Mouse (Mus musculus) heart, adult 8-10 months (tissue): Measurements from ENCODE around the gene Col11a2. TPM values are rescaled to one million over a fixed set of nuclear protein-coding genes. Genes with fewer than 3 reads are reported as not detected.
A peak's percentile ranks its signal among the peaks of the same experiment; 100 is the strongest.

Experiments used
- DNase-seq: peaks from one replicate; pipeline ENCODE4 v3.0.0; 2022; ENCODE audit warnings: low spot score
- total RNA-seq, 4 experiments: library from RNA; stranded (reverse); gene quantifications; 2 replicates each; pipeline ENCODE4 v1.2.4; 2022

Col11a2 gene
- total RNA-seq, 4 experiments from 2014 or later: 0.87 to 1.3 (median 1.2) TPM

GRCm38 (mm10) chr17:34047404-34048050 is 8.3 kb downstream of the Col11a2 start:
- no peak for DNase-seq

GRCm38 (mm10) chr17:34057224-34057623 is 18.0 kb downstream of the Col11a2 start:
- DNase-seq: no peak

GRCm38 (mm10) chr17:34068864-34069263 is 29.6 kb downstream of the Col11a2 start:
- no peak for DNase-seq

GRCm38 (mm10) chr17:34072091-34072490 is 32.9 kb downstream of the Col11a2 start:
- DNase-seq: no peak

GRCm38 (mm10) chr17:34075271-34075670 is 36.0 kb downstream of the Col11a2 start:
- peak; percentile 72 for DNase-seq

- peak; percentile 64 for DNase-seq
Measured at GRCm38 (mm10) chr17:34077549-34077948, 38.3 kb downstream of the Col11a2 start.

GRCm38 (mm10) chr17:34078148-34078547 is 38.9 kb downstream of the Col11a2 start:
- no peak for DNase-seq

- no peak for DNase-seq
Measured at GRCm38 (mm10) chr17:34079002-34079401, 39.8 kb downstream of the Col11a2 start.

- DNase-seq: peak; percentile 52
Measured at GRCm38 (mm10) chr17:34079621-34080020, 40.4 kb downstream of the Col11a2 start.

- DNase-seq: no peak
Measured at GRCm38 (mm10) chr17:34083104-34083503, 43.9 kb downstream of the Col11a2 start.

GRCm38 (mm10) chr17:34087386-34087785 is 48.1 kb downstream of the Col11a2 start:
- DNase-seq: no peak

- no peak for DNase-seq
Measured at GRCm38 (mm10) chr17:34088124-34088523, 48.9 kb downstream of the Col11a2 start.

- DNase-seq: no peak
Measured at GRCm38 (mm10) chr17:34090923-34091322, 51.7 kb downstream of the Col11a2 start.

GRCm38 (mm10) chr17:34092197-34092875 is 53.1 kb downstream of the Col11a2 start, which contains the start of gene H2-Oa:
Gene H2-Oa, plus strand, starts transcription at chr17:34092340.
- no peak for DNase-seq

- DNase-seq: no peak
Measured at GRCm38 (mm10) chr17:34093199-34093874, 54.1 kb downstream of the Col11a2 start.

GRCm38 (mm10) chr17:34094283-34095035 is 55.2 kb downstream of the Col11a2 start:
- DNase-seq: no peak

GRCm38 (mm10) chr17:34096497-34097010 is 57.3 kb downstream of the Col11a2 start:
- no peak for DNase-seq

GRCm38 (mm10) chr17:34097272-34097671 is 58.0 kb downstream of the Col11a2 start:
- no peak for DNase-seq

GRCm38 (mm10) chr17:34098709-34099479 is 59.7 kb downstream of the Col11a2 start:
- DNase-seq: no peak

- no peak for DNase-seq
Measured at GRCm38 (mm10) chr17:34099531-34099930, 60.3 kb downstream of the Col11a2 start.

- DNase-seq: no peak
Measured at GRCm38 (mm10) chr17:34101185-34101584, 61.9 kb downstream of the Col11a2 start.
